Mouse (Mus musculus) lung, embryonic 14.5 days (tissue): ENCODE data around the gene Fam122a. TPM values are rescaled to one million over a fixed set of nuclear protein-coding genes. Genes with fewer than 3 reads are reported as not detected.

Source experiments
- ATAC-seq: fragments of 200-750 bp; cut with Nextera tagmentation; 2 replicates; pipeline ENCODE4 v1.8.0; 2017; ENCODE audit warnings: mild to moderate bottlenecking, moderate TSS enrichment, moderate library complexity; ENCODE audit not compliant: insufficient read depth
- DNase-seq: peaks from one replicate; pipeline ENCODE4 v3.0.0-alpha.2; 2015
- H3K27ac ChIP-seq: fragments of 300-500 bp; sonication (generic); 2 replicates; pipeline ENCODE4 v1.5.1; 2014; ENCODE audit warnings: low read depth, mild to moderate bottlenecking, moderate library complexity
- H3K27me3 ChIP-seq: fragments of 300-500 bp; sonication (generic); 2 replicates; pipeline ENCODE4 v1.6.1; 2014; ENCODE audit warnings: low read length, control low read depth; ENCODE audit not compliant: insufficient read depth
- H3K36me3 ChIP-seq: fragments of 300-500 bp; sonication (generic); 2 replicates; pipeline ENCODE4 v1.6.1; 2014; ENCODE audit warnings: control low read depth; ENCODE audit not compliant: insufficient read depth
- H3K4me1 ChIP-seq: fragments of 300-500 bp; sonication (generic); 2 replicates; pipeline ENCODE4 v1.6.1; 2014; ENCODE audit warnings: antibody characterized with exemption, control low read depth; ENCODE audit not compliant: insufficient read depth
- H3K4me2 ChIP-seq: fragments of 300-500 bp; sonication (generic); 2 replicates; pipeline ENCODE4 v1.6.1; 2014; ENCODE audit warnings: mild to moderate bottlenecking
- H3K4me3 ChIP-seq: fragments of 300-500 bp; sonication (generic); 2 replicates; pipeline ENCODE4 v1.5.1; 2014; ENCODE audit warnings: low read depth, low read length
- H3K9ac ChIP-seq: fragments of 300-500 bp; sonication (generic); 2 replicates; pipeline ENCODE4 v1.6.1; 2014
- H3K9me3 ChIP-seq: fragments of 300-500 bp; sonication (generic); 2 replicates; pipeline ENCODE4 v1.6.1; 2016; ENCODE audit warnings: low read depth, low read length, control low read depth
- CTCF ChIP-seq: IDR thresholded peaks from 2 replicates; pipeline ENCODE4 v1.5.1; 2016; ENCODE audit warnings: antibody characterized with exemption, low read depth
- WGBS: fragments of 180-500 bp; shearing (Covaris S2); extraction: QIAGEN DNeasy Blood & Tissue Kit; methylation state at CpG from one replicate; pipeline ENCODE4 v1.1.7; 2014; 5-methylcytosine and 5-hydroxymethylcytosine counted together
- polyA plus RNA-seq: library from polyadenylated mRNA; unstranded; fragments of >200 nt; fragmentation: Nextera tagmentation; extraction: Ambion mirVana; gene quantifications from 2 replicates; pipeline ENCODE4 v1.2.1, GENCODE M21; 2014

Fam122a gene
- polyA plus RNA-seq, 1 experiment from 2014 or later = 48.3 TPM

GRCm38 (mm10) chr19:24508087-24508767 lies 31.1 kb upstream of the Fam122a start:
- no peaks in the 10 kb centered on the region for H3K4me1 ChIP-seq
- H3K9me3 ChIP-seq = no peaks in the 10 kb centered on the region
- H3K4me2 ChIP-seq = no peak overlapping the region
- H3K9ac ChIP-seq = no peak overlapping the region
- no peak for ATAC-seq
- no peak overlapping the region for H3K27ac ChIP-seq
- TF ChIP-seq CTCF = no peak
- H3K36me3 ChIP-seq = no peaks in the 10 kb centered on the region
- H3K4me3 ChIP-seq = no peak overlapping the region
- no peaks in the 10 kb centered on the region for H3K27me3 ChIP-seq
- DNase-seq = no peak
- WGBS = 56% methylated on average over 13 of the region's 13 CpGs

- Histone ChIP-seq H3K4me3 (no peak overlapping the region), H3K4me1 (no peaks in the 10 kb centered on the region), H3K9ac (no peak overlapping the region), H3K9me3 (no peaks in the 10 kb centered on the region), H3K27ac (no peak overlapping the region), H3K27me3 (no peaks in the 10 kb centered on the region), H3K36me3 (no peaks in the 10 kb centered on the region), H3K4me2 (no peak overlapping the region)
- 78% methylated on average over 10 of the region's 10 CpGs for WGBS
- ATAC-seq = no peak
- TF ChIP-seq CTCF = no peak
- DNase-seq = no peak
These were observed 25.7 kb upstream of the Fam122a start for GRCm38 (mm10) chr19:24502736-24503421.

GRCm38 (mm10) chr19:24501525-24501924 lies 24.4 kb upstream of the Fam122a start:
- H3K9me3 ChIP-seq = no peaks in the 10 kb centered on the region
- H3K9ac ChIP-seq = no peak overlapping the region
- no peaks in the 10 kb centered on the region for H3K27me3 ChIP-seq
- ATAC-seq = no peak
- no peak for TF ChIP-seq CTCF
- no peak overlapping the region for H3K4me2 ChIP-seq
- no peak overlapping the region for H3K4me3 ChIP-seq
- no peaks in the 10 kb centered on the region for H3K36me3 ChIP-seq
- H3K4me1 ChIP-seq = no peaks in the 10 kb centered on the region
- no peak for DNase-seq
- no peak overlapping the region for H3K27ac ChIP-seq

- Histone ChIP-seq H3K27me3 (no peaks in the 10 kb centered on the region), H3K36me3 (no peaks in the 10 kb centered on the region), H3K9ac (no peak overlapping the region), H3K27ac (no peak overlapping the region), H3K4me3 (no peak overlapping the region), H3K9me3 (no peaks in the 10 kb centered on the region), H3K4me2 (no peak overlapping the region), H3K4me1 (no peaks in the 10 kb centered on the region)
- DNase-seq (no peak), ATAC-seq (no peak)
- 78% methylated on average over 5 of the region's 5 CpGs for WGBS
- no peak for TF ChIP-seq CTCF
These were observed 23.3 kb upstream of the Fam122a start for GRCm38 (mm10) chr19:24500431-24500830.

- 85% methylated on average over 3 of the region's 3 CpGs for WGBS
- Histone ChIP-seq H3K4me2 (no peak overlapping the region), H3K27ac (no peak overlapping the region), H3K4me3 (no peak overlapping the region), H3K9me3 (no peaks in the 10 kb centered on the region), H3K9ac (no peak overlapping the region), H3K27me3 (no peaks in the 10 kb centered on the region), H3K4me1 (no peaks in the 10 kb centered on the region), H3K36me3 (no peaks in the 10 kb centered on the region)
- TF ChIP-seq CTCF = no peak
- DNase-seq (no peak), ATAC-seq (no peak)
These were observed 22.1 kb upstream of the Fam122a start for GRCm38 (mm10) chr19:24499291-24499690.

GRCm38 (mm10) chr19:24493887-24494286 lies 16.7 kb upstream of the Fam122a start:
- Histone ChIP-seq H3K27ac (no peak overlapping the region), H3K4me2 (no peak overlapping the region), H3K36me3 (no peaks in the 10 kb centered on the region), H3K9me3 (no peaks in the 10 kb centered on the region), H3K9ac (no peak overlapping the region), H3K4me3 (no peak overlapping the region), H3K4me1 (no peaks in the 10 kb centered on the region), H3K27me3 (no peaks in the 10 kb centered on the region)
- no peak for TF ChIP-seq CTCF
- ATAC-seq (no peak), DNase-seq (no peak)
- 71% methylated on average over 4 of the region's 4 CpGs for WGBS

GRCm38 (mm10) chr19:24491824-24492223 lies 14.7 kb upstream of the Fam122a start:
- H3K9me3 ChIP-seq = no peaks in the 10 kb centered on the region
- ATAC-seq = no peak
- WGBS = 67% methylated on average over 3 of the region's 3 CpGs
- H3K36me3 ChIP-seq = no peaks in the 10 kb centered on the region
- DNase-seq = no peak
- no peak for TF ChIP-seq CTCF
- no peak overlapping the region for H3K4me2 ChIP-seq
- no peak overlapping the region for H3K4me3 ChIP-seq
- H3K27me3 ChIP-seq = no peaks in the 10 kb centered on the region
- H3K9ac ChIP-seq = no peak overlapping the region
- no peak overlapping the region for H3K27ac ChIP-seq
- no peaks in the 10 kb centered on the region for H3K4me1 ChIP-seq
